Mouse (Mus musculus) adrenal gland, postnatal 0 days (tissue): ENCODE data around the gene Fmod. TPM values are rescaled to one million over a fixed set of nuclear protein-coding genes. Genes with fewer than 3 reads are reported as not detected.

Experiments
- polyA plus RNA-seq: library from polyadenylated mRNA; unstranded; fragments of >200 nt; fragmentation: Nextera tagmentation; extraction: Ambion mirVana; gene quantifications from 2 replicates; pipeline ENCODE4 v1.2.1, GENCODE M21; 2015

Fmod gene
- 17.8 and 24.8 TPM in 2 replicates for polyA plus RNA-seq

DNA sequence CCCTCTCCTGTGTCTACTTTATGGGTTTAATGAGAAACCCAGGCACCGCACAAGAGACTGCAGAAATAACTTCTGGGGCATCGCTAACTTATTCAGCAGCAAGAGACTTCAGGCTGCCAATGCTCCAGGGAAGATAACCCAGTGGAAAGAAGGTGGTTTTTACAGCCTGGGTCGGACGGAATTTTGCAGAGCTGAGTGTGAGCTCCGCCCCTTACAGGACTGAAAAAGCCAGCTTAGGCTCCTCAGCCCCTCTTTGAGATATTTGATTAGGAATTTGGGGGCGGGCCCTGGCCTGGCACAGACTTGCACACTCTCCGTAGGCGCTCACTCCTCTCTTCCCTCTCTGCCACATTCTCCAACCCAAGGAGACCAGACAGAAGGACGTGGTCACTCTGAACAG lies at the start of gene Fmod:
Fmod (plus strand) TSS at position 83 of the 400 bp plus-strand sequence.

DNA sequence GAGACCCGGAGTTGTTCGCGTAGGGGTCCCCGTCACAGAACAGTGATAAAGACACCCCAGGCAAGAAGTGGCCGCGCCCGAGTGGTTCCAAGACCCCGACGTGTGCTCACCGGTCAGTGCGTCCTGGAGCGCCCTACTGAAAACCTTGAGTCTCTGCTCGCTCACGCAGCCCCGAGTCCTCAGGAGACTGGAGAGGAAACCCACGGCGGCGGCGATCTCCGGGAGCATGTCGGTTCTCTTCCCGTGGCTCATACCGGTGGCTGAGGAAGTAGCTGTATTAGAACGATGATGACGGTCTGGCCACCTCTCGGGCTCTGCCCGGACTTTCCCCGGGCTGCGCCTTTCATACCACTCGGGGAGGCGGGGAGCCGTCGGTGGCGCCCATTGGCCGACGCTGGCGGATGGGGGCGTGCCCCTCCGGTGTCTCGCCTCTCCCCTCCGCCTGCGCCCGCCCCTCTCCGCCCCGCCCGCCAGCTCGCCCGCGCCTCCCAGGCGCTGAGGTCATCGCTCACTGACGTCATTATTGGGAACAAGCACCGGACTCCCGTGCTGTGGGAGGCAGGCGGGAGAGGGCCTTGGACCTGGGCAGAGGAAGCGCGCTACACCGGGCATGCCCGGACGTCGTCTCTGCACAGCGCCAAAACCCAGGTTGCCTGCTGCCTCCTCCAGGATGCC lies 41.9 kb downstream of the Fmod start, which contains the start of gene Btg2:
Btg2 (minus strand) TSS at position 319 of the 675 bp plus-strand sequence.

Other genes with a start within 250 kb of the Fmod start
- 6.7 and 7.3 TPM in 2 replicates for gene Atp2b4, start 236.2 kb upstream of the Fmod start, polyA plus RNA-seq
- gene Optc, start 129.3 kb upstream of the Fmod start, polyA plus RNA-seq = 1.6 and 2.3 TPM in 2 replicates
- 16.4 and 34.8 TPM in 2 replicates for gene Prelp, start 115.8 kb upstream of the Fmod start, polyA plus RNA-seq
- 19.9 and 20.4 TPM in 2 replicates for gene Btg2, start 41.9 kb downstream of the Fmod start, polyA plus RNA-seq
- 0.22 and 0.25 TPM in 2 replicates for gene Chit1, start 74.0 kb downstream of the Fmod start, polyA plus RNA-seq
- gene Chil1, start 144.9 kb downstream of the Fmod start, polyA plus RNA-seq = 3.4 and 3.5 TPM in 2 replicates
- 0.38 and 0.39 TPM in 2 replicates for gene Mybph, start 156.2 kb downstream of the Fmod start, polyA plus RNA-seq
- gene Adora1, start 198.2 kb downstream of the Fmod start, polyA plus RNA-seq = 22.8 and 68.6 TPM in 2 replicates